Mouse (Mus musculus): Measurements from ENCODE around the gene Ebp.

Ebp gene

DNA sequence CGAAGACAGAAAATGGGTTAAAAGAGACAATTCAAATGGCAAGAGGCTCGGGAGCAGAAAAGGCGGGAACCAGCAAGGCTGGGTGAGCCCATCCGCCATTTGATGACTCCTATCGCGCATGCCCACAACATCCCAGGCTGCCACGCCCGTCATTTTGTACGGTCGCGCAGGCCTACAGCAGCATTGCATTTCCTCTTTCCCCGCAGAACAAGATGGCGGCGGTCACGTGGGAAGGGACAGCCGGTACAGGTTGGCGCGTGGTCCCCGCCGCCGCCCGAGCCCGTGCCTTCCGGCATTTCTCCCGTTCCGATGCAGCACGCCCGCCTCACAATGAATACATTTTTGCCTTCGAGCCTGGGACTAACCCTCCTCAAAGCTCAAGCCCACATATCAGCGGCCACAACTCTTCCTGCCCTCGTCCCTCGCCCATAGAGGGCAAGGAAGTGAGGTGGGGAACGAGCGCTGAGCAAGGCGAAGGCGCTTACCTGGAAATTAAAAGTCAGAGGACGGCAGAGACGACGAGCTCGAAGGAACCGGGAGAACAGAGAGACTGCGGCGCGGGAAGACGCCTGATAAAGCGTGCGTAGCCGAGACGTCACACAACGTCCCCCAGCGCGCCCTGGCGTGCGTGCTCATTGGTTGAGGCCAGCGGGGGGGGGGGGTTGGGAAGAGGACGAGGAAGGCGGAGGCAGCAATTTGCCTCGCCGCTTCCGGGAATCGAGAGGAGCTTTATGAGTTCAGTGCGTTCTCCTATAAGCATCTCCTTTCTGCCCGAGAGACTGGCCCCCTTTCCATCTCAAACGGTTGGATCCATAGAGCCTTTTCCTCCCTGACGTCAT lies 47.9 kb downstream of the Ebp start, which contains the start of gene Rbm3:
TSS of gene Rbm3 (minus strand) at position 728 of the 839 bp plus-strand sequence.
- ChIA-PET POLR2A (interaction anchor here (0.6 to 5.4 kb wide), 78 partner anchors 7 to 571 kb away, joined by 3 to 92 read pairs (median 4); partner anchors contain the start of genes Wdr13 (in 3 of the 4), Ebp (in 2 of the 4), Ftsj1 (in 2 of the 4) and Hdac6 (in 2 of the 4)), CTCF (interaction anchor here in 1 of 4 experiments (0.6 kb wide), 1 partner anchor 528 kb away, joined by 3 read pairs; no protein-coding TSS in a partner anchor)

DNA sequence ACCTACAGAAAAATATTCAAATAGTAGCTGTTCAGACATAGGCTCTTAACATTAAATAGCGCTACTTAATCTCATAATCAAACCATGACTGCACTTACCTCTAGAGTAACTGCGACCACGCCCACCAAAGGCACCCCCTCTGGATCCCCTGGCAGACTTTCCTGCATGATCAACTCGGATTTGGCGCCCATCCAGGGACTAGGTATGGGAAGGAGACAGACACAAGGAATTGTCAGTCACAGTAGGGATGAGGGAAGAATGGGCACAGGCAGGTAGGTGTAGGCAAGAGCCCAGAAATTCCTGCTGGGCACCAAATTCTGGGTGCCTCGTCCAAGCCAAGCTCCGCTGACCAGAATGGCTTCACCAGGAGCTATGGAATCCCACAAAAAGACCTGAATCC lies 49.6 kb downstream of the Ebp start:
- ChIA-PET POLR2A (interaction anchor here in 2 of 4 experiments (0.6 to 5.4 kb wide), 18 partner anchors 8 to 421 kb away, joined by 3 to 92 read pairs (median 4); partner anchors contain the start of genes Wdr13 (in 2 of the 2), Ebp (in 1 of the 2), Gm45208 (in 1 of the 2) and Porcn (in 1 of the 2)), CTCF (interaction anchor here in 1 of 4 experiments (1.0 kb wide), 1 partner anchor 410 kb away, joined by 3 read pairs; no protein-coding TSS in a partner anchor)

DNA sequence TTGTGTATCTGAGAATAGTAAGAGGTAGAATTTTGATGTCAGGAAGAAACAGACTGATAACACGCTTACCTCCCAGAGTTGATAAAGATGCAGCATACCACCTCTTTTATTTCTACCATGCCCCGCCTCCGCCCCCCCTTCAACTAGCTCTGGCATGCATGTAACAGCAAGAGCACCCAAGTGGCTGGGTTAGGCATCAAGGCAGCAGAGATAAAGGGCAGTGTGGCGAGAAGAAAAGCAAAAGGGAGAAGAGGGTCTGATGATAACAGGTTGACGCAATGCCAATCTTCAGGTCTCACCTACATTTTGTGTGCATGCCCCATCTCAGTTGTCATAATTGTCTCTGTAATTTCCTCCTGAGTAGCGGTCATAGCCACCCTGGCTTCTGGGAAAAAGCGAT lies 50.4 kb downstream of the Ebp start:
- POLR2A ChIA-PET: interaction anchor here in 3 of 4 experiments (0.6 to 5.8 kb wide), 9 partner anchors 10 to 675 kb away, joined by 3 to 85 read pairs (median 4); partner anchors contain the start of genes Wdr13 (in 3 of the 3) and Porcn (in 1 of the 3)
- CTCF ChIA-PET: no interaction called here

DNA sequence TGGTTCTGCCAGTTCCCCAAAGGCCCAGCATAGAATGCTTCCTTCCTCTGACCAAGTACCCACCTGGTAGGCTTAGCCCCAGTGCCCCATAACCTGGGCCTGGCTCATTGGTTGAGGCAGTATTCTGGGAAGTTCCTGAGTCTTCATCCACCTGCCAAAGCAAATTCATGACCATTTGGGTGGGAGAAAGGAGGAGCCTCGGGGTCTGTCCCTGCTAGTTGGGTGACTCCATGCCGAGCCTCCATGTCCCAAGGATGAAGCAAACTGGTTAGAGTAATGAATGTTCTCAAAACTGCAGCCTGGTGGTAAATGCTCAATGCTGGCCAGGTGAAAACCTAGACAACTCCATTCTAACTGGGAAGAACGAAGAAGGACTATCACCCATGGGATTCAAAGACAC lies 52.3 kb downstream of the Ebp start:
- ChIA-PET POLR2A (interaction anchor here in 3 of 4 experiments (1.0 to 5.8 kb wide), 17 partner anchors 9 to 139 kb away, joined by 3 to 48 read pairs (median 5); partner anchors contain the start of genes Wdr13 (in 2 of the 3), Ftsj1 (in 1 of the 3), Porcn (in 1 of the 3) and Was (in 1 of the 3)), CTCF (no interaction called here)

DNA sequence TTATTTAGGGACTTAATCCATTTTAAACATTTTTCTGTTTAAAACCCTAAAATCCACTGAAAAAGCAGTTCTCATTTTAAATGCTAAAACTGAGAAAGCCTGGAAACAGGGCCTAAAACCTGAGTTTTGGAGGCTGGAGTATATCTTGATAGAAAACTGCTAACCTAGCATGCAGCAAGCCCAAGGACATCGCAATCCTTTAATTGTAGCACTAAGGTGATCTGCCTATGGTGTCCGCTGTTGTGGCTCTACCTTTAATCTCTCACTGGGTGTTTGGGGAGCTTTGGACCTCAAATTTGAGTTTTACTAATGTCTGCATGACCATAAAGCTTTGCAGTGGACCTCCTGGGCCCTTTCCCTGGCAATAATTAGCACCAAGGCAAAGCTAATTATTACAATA lies 52.9 kb downstream of the Ebp start:
- CTCF ChIA-PET: no interaction called here
- POLR2A ChIA-PET: interaction anchor here in 3 of 4 experiments (0.9 to 5.8 kb wide), 26 partner anchors 8 to 375 kb away, joined by 3 to 48 read pairs (median 4); partner anchors contain the start of genes Wdr13 (in 2 of the 3), Ftsj1 (in 1 of the 3), Porcn (in 1 of the 3) and Was (in 1 of the 3)

DNA sequence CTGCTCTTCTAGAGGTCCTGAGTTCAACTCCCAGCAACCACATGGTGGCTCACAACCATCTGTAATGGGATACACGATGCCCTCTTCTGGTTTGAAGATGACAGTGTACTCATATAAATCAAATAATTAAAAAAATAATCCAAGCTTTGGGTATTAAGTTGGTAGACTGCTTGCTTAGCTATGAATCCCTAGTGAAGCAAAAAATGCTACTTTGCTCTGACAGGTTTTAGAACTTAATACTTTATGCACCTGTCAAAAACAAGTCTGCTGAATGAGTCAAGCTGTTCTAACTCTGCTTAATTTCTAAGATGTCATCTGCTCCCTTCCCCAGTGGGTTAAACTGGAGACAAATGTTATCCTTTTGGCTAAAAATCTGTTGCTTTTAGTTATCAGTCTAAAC lies 53.8 kb downstream of the Ebp start:
- CTCF ChIA-PET: interaction anchor here in 2 of 4 experiments (0.6 to 1.3 kb wide), 2 partner anchors 25 to 144 kb away, joined by 3 read pairs; no protein-coding TSS in a partner anchor
- POLR2A ChIA-PET: interaction anchor here in 3 of 4 experiments (0.5 to 5.8 kb wide), 27 partner anchors 8 to 374 kb away, joined by 3 to 48 read pairs (median 5); partner anchors contain the start of genes Ftsj1 (in 1 of the 3), Porcn (in 1 of the 3), Rbm3 (in 1 of the 3) and Was (in 1 of the 3)

DNA sequence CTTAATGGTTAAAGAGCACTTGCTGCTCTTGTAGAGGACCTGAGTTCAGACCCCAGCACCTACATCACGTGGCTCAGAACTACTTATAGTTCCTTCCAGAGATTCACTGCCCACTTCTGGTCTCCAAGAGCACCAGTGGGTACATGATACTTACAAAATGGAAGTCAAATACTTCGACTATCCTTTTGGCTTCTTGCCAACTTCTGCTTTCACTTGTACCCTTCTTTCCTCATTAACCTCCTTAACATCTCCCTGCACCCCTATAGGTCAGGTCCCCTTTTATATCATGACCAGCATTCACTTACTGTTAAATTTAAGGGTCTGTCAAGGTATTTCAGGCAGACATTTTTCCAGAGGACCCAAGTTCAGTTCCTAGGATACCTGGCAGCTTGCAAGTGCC lies 57.4 kb downstream of the Ebp start:
- ChIA-PET POLR2A (interaction anchor here in 2 of 4 experiments (0.6 to 6.3 kb wide), 3 partner anchors 10 to 130 kb away, joined by 3 to 92 read pairs (median 6); partner anchors contain the start of genes Ebp (in 1 of the 2) and Rbm3 (in 1 of the 2)), CTCF (interaction anchor here in 1 of 4 experiments (0.7 kb wide), 1 partner anchor 127 kb away, joined by 7 read pairs; no protein-coding TSS in a partner anchor)
